Mouse (Mus musculus): ENCODE data around the gene App.

Gene App

DNA sequence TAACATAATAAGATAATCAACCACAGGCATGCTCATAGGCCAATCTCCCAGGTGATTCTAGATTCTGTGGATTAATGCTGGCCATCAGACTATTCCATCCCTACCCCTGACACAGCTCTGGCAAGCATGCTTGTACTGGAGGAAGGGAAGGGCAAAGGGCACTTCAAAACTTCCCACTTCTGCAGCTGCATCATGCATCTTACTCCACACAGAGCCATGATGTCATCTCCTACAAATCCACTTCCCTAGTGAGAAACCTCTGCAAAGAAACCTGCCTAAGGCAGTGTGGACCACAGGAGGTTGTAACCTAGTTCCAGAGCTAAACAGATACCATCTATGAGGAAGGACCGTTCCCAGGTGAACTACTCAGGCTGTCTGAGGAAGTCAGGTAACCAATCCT lies 89.4 kb downstream of the App start:
- no peak for DNase-seq (ENCODE audit: low read depth, low spot score)

DNA sequence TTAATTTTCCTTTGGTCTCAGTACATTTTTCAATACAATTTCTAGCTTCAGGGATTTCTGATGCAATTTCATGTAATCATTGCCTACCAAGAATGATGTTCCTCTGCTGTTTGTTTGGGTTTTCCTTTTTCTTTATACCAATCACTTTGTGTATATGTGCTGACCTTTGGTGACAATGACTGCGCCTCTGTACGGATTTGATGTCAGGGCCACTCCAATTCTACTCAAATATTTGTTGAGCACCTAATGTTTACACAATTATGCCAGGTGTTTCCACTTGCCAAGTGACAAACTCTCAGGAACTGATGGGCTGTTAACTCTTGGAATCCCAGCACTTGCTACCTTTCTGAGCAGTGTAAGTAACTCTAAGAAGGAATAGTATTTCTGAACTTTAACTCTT lies 98.2 kb downstream of the App start:
- DNase-seq (ENCODE audit: low read depth, low spot score): no peak

DNA sequence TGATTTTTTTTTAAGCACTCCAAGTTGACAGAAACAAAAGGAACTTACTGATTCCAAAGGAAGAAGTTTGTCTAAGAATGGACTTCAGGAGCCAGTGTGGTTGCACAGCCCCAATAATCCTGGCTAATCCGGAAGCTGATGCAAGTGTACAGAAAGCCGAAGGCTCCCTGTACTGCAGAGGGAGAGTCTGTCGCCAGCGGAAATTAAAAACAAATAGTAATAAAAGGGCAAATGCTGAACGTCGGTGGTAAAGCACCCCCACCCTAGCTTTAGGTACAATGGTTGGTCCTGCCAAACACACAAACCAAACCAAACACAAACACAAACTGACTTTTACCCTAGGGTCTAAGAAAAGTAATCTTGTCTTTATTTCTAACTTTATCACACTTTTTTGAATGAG lies 98.7 kb downstream of the App start:
- DNase-seq (ENCODE audit: low read depth, low spot score): no peak

DNA sequence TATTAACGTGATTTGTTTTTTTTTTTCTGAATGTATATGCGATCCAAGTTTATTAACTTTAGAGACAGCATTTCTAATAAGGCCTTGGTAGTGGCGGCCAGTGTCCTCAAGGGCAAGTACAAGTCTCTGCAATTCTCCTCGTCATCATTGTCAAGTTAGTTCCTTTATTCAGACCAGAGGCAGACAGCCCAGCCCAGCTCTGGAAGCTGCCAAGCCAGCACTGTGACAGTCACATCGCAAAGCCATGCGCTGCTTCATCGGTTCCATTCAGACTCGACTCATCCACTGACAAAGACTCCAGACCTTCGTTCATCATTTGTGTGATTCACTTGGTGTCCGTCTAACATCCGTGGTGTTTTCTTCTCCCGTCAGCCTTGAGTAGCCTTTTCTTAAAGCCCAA lies 100.9 kb downstream of the App start:
- no peak for DNase-seq (ENCODE audit: low read depth, low spot score)

DNA sequence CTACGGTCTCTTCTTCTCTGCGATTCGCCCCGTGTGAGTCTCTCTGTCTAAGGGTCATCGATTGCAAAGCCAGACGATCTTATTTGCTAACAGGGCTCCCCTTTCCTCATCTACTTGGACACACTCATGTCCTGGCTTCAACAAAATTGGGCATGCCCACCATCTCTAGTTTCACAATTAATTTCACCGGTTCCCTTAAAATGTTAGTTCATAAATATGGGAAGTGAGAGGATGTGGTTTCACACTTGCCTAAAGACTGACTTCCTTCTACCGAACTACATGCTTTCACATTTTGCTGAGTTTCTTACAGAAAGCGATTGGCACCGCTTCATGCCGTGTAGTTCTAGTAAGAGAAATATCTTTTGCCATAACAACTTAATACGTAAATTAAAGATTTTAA lies 101.8 kb downstream of the App start:
- DNase-seq (ENCODE audit: low read depth, low spot score): no peak

DNA sequence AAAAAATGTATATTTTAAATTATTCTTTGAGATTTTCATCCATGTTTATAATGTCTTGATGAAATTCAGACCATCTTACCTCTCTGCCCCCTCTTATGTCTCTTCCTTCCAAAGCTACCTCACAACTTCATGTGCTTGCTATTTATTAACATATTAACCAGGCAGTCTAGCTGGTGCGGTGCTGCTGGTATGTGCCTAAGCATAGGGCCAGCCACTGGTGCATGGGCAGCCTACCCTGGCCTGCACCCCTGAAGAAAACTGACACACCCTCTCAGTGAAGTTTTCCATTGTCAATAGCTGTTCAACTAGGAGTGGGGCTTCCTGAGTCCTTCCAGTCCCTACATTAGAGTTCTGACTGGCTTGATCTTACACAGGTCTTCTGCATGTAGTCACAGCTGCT lies 102.3 kb downstream of the App start:
- DNase-seq (ENCODE audit: low read depth, low spot score): no peak

DNA sequence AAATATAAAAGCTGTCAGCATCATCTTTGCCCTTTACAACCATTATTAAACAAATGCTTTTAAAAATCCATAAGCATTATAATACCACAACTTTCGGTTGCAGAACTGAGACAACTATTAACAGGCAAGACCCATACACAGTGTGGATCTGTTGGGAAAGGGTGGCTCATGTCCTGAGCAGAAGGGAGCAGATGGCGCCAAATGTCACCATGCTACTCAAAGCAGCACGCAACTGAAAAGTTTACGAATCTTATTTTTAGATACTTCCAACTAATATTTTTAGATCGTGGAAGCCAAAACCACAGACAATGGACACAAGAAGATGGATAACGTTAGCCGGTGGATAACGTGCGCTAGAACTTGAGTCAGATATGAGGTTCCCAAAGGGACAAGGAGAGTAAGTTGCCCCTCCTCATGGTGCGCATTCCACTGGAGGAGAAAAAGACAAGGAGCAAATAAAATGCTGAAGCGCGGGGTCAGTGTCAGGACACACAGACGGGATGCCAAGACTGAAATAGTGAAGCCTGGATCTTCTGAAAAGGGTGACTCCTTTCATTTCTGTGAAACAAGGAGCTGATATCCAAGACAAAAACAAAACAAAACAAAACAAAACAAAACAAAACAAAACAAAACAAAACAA lies 106.2 kb downstream of the App start:
- DNase-seq (ENCODE audit: low read depth, low spot score): no peak

DNA sequence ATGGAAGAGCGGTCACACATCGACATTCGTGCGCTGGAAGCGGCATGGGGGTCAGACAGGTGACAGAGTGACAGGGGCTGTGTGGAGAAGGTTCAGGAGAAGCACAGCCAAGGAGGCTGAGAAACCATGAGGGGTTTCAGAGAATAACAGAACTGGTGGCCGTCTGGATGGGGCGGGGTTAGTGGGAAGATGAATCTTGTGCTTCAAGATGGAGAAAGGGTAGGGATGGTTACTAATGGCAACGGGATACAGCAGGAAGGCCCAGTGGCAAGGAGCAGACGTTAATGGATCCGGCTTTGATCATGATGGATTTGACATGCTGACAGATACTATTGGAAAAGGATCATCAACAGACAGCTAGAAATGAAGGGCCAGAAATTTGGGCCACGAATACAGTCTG lies 107.3 kb downstream of the App start:
- DNase-seq (ENCODE audit: low read depth, low spot score): no peak

DNA sequence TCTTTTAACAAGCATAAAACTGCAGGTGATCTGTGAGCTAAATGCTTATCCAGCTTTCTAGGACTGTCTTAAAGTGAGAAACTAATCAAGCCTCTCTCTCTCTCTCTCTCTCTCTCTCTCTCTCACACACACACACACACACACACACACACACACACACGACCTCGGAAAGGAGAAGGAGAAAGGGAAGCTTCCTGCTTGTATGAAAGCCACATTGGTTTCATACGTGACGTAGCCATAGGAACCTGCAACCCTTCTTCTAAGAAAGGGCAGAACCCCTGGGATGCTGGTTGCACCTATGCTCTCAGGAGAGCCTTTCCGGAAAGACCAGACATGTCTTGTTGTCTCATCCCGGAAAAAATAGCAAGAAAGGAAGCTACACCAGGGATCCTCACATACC lies 108.8 kb downstream of the App start:
- no peak for DNase-seq (ENCODE audit: low read depth, low spot score)

DNA sequence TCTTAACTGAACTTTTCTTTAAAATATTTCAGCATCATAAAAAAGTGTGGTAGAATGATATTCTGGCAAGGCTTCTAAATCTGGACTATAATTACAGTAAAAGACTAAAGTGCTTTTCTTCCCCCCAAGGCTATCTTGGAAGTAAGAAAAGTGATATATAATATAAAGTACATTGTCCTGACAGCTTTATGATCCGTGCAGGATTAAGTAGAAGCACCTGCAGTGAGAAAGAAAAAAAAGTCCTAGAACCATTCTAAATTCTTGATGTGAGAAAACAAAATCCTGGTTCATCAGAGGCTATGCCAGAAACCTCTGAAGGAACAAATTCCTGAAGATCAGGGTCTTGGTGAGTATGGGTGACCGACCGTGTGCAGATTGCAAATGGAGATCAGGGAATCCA lies 110.8 kb downstream of the App start:
- DNase-seq (ENCODE audit: low read depth, low spot score): no peak

DNA sequence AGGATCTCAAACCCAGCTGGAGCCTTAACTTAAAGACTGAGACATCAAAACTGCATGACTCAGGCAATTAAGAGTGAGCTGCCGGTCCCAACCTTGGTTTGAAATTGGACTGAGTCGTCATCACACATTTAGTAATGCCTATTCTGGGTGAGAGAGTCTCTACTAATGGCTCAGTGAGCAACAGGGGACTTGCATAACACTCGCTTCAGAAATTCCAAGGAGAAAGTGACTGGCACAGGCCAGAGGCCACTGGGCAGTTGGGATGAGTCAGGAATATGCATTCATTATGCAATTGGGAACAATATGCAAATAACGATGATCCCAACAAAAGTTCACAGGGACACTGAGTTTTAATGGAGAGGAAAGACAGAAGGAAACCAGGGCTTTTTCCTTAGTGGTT lies 111.8 kb downstream of the App start:
- DNase-seq (ENCODE audit: low read depth, low spot score): no peak

DNA sequence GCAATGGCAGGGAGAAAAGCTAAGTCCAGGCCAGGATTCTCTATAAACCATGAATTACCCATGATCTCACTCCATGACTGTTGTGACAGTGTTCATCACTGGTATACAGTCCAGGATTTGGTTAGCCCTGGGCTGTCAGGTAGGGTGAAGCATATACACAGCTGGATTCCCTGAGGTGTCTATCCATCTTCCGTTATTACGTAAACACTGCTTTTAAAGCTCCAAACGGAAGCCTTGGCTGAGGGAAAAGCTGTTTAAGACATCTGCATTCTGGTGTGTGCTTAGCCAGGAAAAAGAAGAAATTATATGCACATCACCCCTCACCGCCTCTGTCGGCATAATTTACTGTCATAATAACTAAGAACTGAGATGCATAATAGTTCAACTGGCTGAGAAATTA lies 115.4 kb downstream of the App start:
- DNase-seq (ENCODE audit: low read depth, low spot score): no peak

DNA sequence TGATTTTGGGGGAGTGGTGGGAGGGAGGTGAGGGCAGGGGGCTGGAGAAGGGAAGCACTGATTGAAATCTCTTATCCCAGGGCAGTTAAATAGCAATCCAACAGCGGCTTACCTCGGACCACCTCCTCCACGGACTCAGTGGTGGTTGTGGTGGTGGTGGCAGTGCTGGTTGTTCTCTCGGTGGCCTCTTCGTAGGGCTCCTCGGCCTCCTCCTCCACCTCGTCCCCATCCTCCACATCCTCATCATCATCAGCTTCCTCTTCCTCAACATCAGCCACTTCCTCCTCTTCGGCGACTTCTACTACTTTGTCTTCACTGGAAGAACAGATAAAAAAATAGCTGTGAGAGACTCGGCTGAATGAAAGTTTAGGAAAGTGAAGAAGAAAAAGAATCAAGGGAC lies 117.4 kb downstream of the App start:
- DNase-seq (ENCODE audit: low read depth, low spot score): no peak

DNA sequence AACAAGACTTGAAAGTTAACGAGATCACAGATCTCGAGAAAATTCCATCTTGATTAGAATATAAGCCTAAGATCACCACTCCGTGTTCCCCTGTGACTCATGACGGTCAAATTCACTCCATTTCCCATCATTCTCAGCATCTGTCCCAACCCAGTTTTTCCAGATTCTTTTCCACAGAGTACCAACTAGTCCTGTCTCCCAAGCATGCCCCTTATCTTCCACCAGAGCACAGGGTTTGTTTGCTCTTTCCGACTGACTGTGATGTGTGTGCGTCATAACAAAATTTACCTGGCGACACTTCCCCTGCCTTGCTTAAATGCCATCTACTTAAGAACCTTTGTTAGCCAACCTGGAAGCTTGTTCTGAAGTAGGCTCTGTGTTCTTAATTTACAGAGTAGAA lies 119.6 kb downstream of the App start:
- DNase-seq (ENCODE audit: low read depth, low spot score): no peak

DNA sequence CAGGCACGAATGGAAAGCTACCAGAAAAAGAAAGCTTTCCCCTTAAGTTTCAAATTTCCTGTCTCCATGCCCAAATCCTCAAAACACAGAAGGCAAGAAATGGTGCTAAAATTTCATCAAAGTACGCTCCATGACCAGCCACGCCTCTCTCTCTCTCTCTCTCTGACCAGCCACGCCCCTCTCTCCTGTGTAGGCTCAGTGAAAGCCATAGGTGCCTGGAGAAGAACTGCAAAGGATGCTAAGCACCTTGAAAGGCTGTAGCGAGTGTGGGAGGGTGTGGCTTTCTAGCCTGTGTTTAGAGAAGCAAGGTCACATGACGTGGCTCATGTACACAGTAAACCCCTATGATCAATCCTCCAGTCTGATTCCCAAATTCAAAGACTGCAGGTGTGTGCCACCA lies 126.3 kb downstream of the App start:
- no peak for DNase-seq (ENCODE audit: low read depth, low spot score)

DNA sequence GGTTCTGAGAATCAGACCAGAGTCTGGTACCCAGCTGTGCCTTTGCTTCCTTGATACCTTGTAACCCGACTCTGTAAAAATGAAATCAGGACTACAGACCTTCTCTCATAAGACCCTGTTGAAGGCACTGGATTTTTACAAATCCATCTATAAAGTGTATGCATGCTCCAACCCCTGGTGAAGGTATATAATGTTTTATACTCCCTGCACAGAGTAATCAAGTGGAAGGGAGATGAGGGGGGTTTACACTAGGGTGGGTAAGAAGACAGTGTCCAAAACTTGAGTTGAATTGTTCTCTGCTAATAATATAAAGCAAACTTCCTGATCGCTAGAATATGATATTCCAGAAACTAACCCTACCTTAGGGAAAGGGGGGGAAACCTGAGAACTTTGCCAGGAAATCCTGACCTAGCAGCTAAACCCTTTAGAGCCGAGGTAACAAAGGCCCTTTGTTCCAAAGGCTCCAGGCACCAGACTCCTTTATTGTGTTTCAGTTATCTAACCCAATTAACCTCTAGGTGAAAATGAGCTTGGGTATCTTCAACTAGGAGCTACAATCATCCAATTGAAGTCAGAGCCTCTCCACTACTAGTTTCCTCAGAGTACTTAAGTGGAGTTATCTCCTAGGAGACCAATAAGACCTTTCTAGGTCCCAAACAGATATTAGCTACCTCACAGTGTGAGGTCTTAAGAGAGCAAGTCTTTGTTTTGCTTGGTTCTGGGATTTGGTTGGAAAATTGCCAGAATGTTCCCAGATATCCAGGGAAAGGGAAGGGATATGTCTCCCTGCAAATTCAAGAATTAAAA lies 132.2 kb downstream of the App start:
- DNase-seq (ENCODE audit: low read depth, low spot score): no peak

DNA sequence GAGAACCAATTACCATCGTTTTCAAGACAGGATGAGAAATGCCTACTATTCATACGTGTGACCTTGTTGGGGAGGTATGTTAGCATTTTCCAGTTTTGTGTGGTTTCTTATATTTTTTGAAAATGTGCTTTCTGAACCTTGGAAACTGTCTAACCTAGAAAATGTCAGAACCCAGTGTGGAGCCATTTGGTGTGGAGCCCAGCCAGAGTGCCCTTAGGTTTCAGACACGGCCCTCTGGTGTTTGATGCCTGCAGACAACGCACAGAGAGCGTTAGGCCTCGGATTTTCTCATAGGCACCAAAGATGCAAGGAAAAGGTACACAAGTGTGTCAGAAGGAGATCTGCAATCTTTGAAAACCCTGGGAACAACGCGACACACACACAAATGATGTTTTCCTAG lies 134.8 kb downstream of the App start:
- no peak for DNase-seq (ENCODE audit: low read depth, low spot score)

DNA sequence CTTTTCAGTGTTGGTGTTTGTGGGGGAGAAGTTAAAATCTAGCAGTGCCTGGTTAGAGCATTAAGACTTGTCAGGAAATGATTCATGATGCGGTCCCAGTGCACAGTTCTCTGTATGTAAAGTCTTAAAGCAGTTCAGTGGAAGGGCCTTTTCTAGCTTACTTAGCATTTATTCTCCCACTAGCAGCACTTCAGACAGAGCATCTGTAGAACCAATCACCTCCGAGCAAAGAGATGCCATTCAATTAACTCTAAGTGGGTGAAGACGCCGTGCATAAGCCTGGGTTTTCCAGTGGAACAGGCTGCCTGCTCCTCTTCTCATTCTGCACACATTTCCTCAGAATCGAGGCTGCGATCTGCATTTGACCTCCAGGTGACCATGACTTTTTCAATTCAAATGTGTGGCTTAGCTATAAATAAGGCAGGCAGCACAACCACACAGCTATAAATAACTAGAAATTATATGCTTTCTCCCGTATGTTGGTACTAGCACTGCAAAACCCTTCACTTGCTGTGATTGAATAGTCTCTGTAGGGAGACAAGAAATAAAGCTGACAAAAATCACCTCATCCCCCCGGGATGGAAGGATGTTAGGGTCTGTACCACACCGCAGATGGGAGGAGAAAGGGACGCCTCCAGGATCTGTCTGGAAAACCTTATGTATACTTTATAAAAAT lies 135.5 kb downstream of the App start:
- DNase-seq (ENCODE audit: low read depth, low spot score): no peak

DNA sequence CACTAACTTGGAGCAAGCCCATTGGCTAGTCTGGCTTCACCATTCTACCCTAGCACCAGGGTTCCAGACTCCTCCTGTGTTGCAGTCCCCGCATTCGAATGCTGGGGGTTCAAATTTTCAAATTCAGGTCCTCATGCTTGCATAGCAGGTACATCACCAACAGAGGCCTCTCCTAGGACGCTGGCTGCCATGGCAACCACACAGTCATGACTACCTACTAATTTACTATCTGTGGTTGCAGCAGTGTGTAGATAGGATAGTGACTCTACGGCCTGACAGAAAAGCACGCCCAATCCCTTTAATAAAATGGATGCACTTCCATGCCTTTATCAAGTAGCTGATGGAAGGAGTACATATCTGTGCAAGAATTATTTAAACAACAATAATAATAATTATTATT lies 137.8 kb downstream of the App start:
- no peak for DNase-seq (ENCODE audit: low read depth, low spot score)

DNA sequence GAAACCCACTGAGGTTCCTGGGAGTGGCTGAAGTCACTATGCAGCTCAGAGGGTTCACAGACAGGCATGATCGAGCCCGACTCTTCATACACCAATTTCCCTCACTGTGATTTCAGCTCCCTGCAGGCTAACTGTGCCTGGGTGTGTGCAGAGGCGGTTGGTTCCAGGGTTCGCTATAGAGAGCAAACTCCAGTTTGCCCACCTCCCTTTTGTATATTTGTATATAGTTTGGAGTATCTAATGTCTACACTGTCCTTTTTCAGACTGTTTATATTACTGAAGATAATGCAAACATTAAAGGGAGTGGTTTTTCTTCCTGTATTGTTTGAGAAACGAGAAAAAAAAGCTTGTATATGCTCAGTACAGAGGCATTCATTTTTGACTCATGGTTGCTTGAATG lies 139.8 kb downstream of the App start:
- no peak for DNase-seq (ENCODE audit: low read depth, low spot score)

DNA sequence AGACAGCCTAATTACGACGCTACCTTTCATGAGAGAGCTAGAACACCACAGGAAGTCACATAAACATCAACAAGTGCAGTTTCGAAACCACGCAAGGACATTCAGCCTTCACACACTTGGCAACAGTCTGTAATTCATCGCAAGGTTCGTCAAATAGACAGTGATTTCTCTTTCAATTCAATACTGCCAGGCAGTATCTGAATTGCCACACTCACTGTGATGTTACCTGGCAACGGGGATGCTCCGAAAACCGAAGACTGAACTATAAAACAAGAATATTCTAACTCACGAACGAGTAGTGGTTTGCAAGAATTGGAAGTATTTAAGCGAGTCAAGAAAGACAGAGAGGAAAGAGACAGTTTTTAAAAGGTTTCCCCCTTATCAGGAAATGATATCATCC lies 142.8 kb downstream of the App start:
- no peak for DNase-seq (ENCODE audit: low read depth, low spot score)

DNA sequence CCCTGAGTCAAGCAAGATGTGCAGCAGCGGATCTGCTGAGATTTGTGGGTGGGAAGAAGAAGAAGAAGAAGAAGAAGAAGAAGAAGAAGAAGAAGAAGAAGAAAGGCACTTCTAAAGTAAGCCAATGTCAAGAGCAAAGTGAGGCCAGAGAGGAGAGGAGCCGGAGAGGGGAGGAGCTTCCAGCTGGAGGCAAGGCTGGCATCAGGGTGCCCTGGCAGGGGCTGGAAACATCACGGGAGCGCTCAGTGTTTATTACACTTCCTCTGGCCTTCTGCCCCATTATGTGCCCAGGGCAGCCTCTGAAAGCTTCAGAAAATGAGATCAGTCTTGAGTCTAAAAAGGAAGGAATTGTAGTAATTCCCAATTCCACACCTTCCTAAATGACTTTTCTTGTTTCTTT lies 145.2 kb downstream of the App start:
- no peak for DNase-seq (ENCODE audit: low read depth, low spot score)

DNA sequence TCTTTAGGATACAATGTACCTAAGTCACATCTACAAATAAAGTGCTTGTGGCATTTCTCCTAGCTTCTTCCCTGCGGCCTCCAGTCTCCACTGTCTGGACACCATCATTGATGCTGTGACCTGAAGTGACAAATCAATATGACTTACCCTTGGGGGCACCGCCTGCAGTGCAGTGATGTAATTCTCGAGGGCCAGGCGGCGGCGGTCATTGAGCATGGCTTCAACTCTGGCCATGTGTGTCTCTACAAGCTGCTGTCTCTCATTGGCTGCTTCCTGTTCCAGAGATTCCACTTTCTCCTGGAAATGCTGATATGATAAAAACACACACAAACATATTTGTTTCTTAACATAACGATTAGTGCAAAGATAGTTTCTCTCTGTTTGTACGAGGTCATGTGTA lies 148.9 kb downstream of the App start:
- no peak for DNase-seq (ENCODE audit: low read depth, low spot score)

All from brain, embryonic 18.5 days (tissue).